Mouse (Mus musculus): ENCODE measurements around the gene Msx1. TPM values are rescaled to one million over a fixed set of nuclear protein-coding genes. Genes with fewer than 3 reads are reported as not detected.

Msx1 gene
- polyA plus RNA-seq, 1 experiment from 2014 or later = 6.5 TPM

DNA sequence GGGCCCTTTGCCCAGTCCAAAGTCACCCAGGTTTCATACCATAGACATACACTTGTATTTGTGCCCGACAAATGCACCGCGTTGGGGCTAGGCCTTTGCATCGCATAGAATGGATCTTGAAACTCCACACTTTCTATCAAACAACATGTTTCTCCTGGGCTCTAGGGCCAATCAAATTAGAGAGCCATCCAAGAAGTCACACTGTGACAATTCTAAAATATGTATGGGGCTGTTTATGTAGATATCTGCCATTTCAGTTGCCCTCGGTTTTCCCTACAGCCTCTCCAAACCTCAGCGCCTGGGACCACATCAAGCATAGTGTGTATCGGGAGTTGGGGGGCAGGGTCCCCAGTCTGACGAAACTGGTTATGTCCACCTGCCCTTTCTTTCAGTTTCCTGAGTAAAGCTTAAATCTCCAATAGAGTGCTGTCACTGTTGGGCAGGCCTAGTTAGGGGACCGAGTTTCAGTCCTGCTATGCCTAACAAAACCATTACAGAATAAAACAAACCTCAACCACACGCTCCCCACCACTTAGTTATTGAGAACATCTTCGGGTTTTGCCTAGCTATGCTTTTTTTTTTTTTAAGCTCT is 2.2 kb downstream of the Msx1 start:
- peak overlapping the region; percentile 72 for H3K4me3 ChIP-seq (ENCODE audit: low read length)
- H3K4me2 ChIP-seq (ENCODE audit: low read depth, low read length) = peak overlapping the region; percentile 96
- no peak overlapping the region for H3K9ac ChIP-seq (ENCODE audit: low read length)
- no peak for ATAC-seq (replicated peaks; ENCODE audit: extremely low read depth, insufficient read depth, low FRiP score)
- H3K27me3 ChIP-seq (ENCODE audit: control insufficient read depth, insufficient read depth, low read length) = peaks cover 96% of the 10 kb centered on the region
- H3K9me3 ChIP-seq (replicated peaks; ENCODE audit: control insufficient read depth, low read length) = no peaks in the 10 kb centered on the region
- H3K4me1 ChIP-seq (ENCODE audit: control insufficient read depth, insufficient read depth, low read length) = peaks cover 11% of the 10 kb centered on the region
- no peak overlapping the region for H3K27ac ChIP-seq (ENCODE audit: low read length)
- 28% methylated on average over 11 of the region's 11 CpGs for WGBS
- H3K36me3 ChIP-seq (ENCODE audit: control insufficient read depth, insufficient read depth) = no peaks in the 10 kb centered on the region

DNA sequence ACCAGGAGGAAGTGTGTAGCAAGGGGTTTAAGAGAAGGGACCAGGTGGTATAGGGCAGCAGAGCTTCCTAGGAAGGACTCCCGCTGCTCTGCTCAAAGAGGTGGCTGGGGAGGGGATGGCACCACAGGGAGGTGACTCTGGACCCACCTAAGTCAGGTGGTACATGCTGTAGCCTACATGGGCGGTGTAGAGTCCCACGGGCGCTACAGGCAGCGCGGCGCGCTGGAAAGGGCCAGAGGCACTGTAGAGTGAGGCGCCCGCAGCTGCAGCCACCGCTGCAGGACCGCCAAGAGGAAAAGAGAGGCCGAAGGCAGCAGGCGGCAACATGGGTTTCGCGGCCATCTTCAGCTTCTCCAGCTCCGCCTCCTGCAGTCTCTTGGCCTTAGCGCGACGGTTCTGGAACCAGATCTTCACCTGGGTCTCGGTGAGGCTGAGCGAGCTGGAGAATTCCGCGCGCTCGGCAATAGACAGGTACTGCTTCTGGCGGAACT is 3.2 kb downstream of the Msx1 start:
- H3K4me1 ChIP-seq (ENCODE audit: control insufficient read depth, insufficient read depth, low read length) = peaks cover 14% of the 10 kb centered on the region
- no peaks in the 10 kb centered on the region for H3K36me3 ChIP-seq (ENCODE audit: control insufficient read depth, insufficient read depth)
- no peak overlapping the region for H3K4me2 ChIP-seq (ENCODE audit: low read depth, low read length)
- H3K4me3 ChIP-seq (ENCODE audit: low read length) = peak overlapping the region; percentile 10
- H3K9me3 ChIP-seq (replicated peaks; ENCODE audit: control insufficient read depth, low read length) = no peaks in the 10 kb centered on the region
- no peak for ATAC-seq (replicated peaks; ENCODE audit: extremely low read depth, insufficient read depth, low FRiP score)
- no peak overlapping the region for H3K27ac ChIP-seq (ENCODE audit: low read length)
- H3K9ac ChIP-seq (ENCODE audit: low read length) = no peak overlapping the region
- WGBS = 10% methylated on average over 27 of the region's 27 CpGs
- H3K27me3 ChIP-seq (ENCODE audit: control insufficient read depth, insufficient read depth, low read length) = peaks cover 96% of the 10 kb centered on the region

DNA sequence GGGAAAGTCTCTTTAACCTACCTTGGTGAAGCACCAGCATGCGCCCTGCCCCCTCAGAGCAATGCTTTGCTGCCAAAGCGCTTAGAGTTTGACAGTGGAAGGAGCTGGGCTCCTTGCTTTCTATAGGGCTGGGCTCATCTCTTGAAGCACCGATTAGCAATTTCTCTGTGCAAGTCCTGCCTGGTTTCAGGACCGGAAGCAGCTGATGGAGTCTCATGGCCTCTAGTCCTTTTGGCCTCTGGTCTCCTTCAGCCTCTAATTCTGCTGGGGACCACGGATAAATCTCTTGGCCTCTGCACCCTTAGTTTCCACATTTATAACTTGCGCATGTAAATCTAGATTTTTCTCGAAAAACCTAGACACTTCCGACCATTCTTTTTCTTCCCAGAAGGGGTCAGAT is 3.7 kb downstream of the Msx1 start:
- peaks cover 96% of the 10 kb centered on the region for H3K27me3 ChIP-seq (ENCODE audit: control insufficient read depth, insufficient read depth, low read length)
- no peak overlapping the region for H3K27ac ChIP-seq (ENCODE audit: low read length)
- peaks cover 14% of the 10 kb centered on the region for H3K4me1 ChIP-seq (ENCODE audit: control insufficient read depth, insufficient read depth, low read length)
- H3K9me3 ChIP-seq (replicated peaks; ENCODE audit: control insufficient read depth, low read length) = no peaks in the 10 kb centered on the region
- H3K36me3 ChIP-seq (ENCODE audit: control insufficient read depth, insufficient read depth) = no peaks in the 10 kb centered on the region
- no peak overlapping the region for H3K4me3 ChIP-seq (ENCODE audit: low read length)
- no peak overlapping the region for H3K4me2 ChIP-seq (ENCODE audit: low read depth, low read length)
- H3K9ac ChIP-seq (ENCODE audit: low read length) = no peak overlapping the region
- no peak for ATAC-seq (replicated peaks; ENCODE audit: extremely low read depth, insufficient read depth, low FRiP score)
- WGBS = 42% methylated on average over 8 of the region's 8 CpGs

DNA sequence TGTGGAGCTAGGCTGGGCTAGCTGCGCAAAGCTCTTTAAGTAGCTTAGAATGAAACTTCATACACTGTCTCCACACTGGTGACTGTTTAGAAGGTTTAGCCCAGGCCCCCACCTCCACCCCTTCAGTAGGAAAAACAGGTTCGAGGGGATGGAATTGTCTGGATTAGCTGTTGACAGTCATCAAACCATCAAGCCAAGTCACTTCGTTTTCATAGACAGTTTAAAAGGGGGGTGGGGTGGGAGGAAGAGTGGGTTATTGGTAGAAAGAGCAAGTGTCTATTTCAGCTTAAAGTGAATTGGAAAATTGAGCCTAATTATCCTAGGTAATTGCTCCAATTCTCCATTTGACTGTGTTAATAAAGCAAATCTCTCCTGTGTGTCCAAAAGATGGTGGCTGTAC is 4.4 kb downstream of the Msx1 start:
- no peak for ATAC-seq (replicated peaks; ENCODE audit: extremely low read depth, insufficient read depth, low FRiP score)
- Histone ChIP-seq H3K4me3 (ENCODE audit: low read length) (no peak overlapping the region), H3K36me3 (ENCODE audit: control insufficient read depth, insufficient read depth) (no peaks in the 10 kb centered on the region), H3K27ac (ENCODE audit: low read length) (no peak overlapping the region), H3K4me2 (ENCODE audit: low read depth, low read length) (no peak overlapping the region), H3K9ac (ENCODE audit: low read length) (no peak overlapping the region), H3K4me1 (ENCODE audit: control insufficient read depth, insufficient read depth, low read length) (peaks cover 14% of the 10 kb centered on the region), H3K27me3 (ENCODE audit: control insufficient read depth, insufficient read depth, low read length) (peaks cover 96% of the 10 kb centered on the region), H3K9me3 (replicated peaks; ENCODE audit: control insufficient read depth, low read length) (no peaks in the 10 kb centered on the region)
- WGBS = 21% methylated on average over 3 of the region's 3 CpGs

DNA sequence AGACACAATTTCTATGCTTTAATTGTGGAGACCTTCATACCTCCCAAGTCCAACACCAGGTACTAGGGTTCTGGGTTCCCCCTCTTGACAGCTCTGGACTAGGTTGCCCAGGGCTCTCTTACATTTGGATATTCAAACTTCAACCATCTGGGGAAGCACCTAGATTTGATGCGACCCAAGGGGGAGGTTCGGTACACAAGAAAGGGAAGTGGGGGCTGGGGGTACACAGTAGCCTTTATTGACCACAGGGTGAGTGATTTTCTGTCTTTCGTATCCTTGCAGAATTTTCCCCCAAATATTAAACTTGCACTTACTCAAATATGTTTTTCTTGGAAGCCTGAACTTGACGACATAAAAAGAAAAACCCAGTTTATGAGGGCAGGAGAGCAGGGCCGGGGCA is 4.8 kb downstream of the Msx1 start:
- Histone ChIP-seq H3K4me2 (ENCODE audit: low read depth, low read length) (no peak overlapping the region), H3K36me3 (ENCODE audit: control insufficient read depth, insufficient read depth) (no peaks in the 10 kb centered on the region), H3K27ac (ENCODE audit: low read length) (no peak overlapping the region), H3K27me3 (ENCODE audit: control insufficient read depth, insufficient read depth, low read length) (peaks cover 96% of the 10 kb centered on the region), H3K9me3 (replicated peaks; ENCODE audit: control insufficient read depth, low read length) (no peaks in the 10 kb centered on the region), H3K9ac (ENCODE audit: low read length) (no peak overlapping the region), H3K4me3 (ENCODE audit: low read length) (no peak overlapping the region), H3K4me1 (ENCODE audit: control insufficient read depth, insufficient read depth, low read length) (peaks cover 14% of the 10 kb centered on the region)
- 40% methylated on average over 5 of the region's 5 CpGs for WGBS
- ATAC-seq (replicated peaks; ENCODE audit: extremely low read depth, insufficient read depth, low FRiP score) = no peak

DNA sequence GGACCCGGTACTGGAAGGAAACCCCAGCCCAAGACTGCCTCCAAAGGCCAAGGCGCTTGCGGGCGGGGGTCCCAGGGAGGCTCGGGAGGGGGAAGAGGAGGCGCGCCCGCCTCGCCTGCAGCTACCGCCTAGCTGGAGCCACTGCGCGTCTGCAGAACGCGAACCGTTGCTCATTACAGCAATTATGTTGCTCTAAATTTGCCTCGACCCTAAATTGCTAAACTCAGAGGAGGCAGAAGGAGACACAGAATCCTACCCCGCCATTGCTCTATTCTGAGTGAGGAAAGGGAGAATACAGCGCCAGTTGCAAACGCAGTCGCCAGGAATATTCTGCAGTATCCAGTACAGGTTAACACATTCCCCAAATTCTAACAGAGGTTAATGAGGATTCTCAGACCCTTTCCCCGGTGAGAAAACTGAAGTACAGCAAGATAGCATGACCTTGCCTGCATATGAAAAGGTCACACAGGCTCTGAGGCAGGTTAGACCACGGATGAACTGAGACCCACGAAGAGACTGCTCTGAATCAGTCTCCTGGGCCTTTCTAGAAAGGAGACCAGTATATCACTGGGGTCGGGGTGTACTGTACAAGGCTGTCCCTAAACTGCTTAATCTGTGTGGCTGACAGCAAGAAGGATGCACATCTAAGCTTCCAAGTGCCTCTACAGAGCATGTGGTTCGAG is 5.7 kb downstream of the Msx1 start:
- Histone ChIP-seq H3K36me3 (ENCODE audit: control insufficient read depth, insufficient read depth) (no peaks in the 10 kb centered on the region), H3K9me3 (replicated peaks; ENCODE audit: control insufficient read depth, low read length) (no peaks in the 10 kb centered on the region), H3K4me3 (ENCODE audit: low read length) (no peak overlapping the region), H3K4me2 (ENCODE audit: low read depth, low read length) (no peak overlapping the region), H3K9ac (ENCODE audit: low read length) (no peak overlapping the region), H3K27me3 (ENCODE audit: control insufficient read depth, insufficient read depth, low read length) (peaks cover 96% of the 10 kb centered on the region), H3K4me1 (ENCODE audit: control insufficient read depth, insufficient read depth, low read length) (peaks cover 12% of the 10 kb centered on the region), H3K27ac (ENCODE audit: low read length) (no peak overlapping the region)
- WGBS = 6% methylated on average over 23 of the region's 25 CpGs
- ATAC-seq (replicated peaks; ENCODE audit: extremely low read depth, insufficient read depth, low FRiP score) = no peak

DNA sequence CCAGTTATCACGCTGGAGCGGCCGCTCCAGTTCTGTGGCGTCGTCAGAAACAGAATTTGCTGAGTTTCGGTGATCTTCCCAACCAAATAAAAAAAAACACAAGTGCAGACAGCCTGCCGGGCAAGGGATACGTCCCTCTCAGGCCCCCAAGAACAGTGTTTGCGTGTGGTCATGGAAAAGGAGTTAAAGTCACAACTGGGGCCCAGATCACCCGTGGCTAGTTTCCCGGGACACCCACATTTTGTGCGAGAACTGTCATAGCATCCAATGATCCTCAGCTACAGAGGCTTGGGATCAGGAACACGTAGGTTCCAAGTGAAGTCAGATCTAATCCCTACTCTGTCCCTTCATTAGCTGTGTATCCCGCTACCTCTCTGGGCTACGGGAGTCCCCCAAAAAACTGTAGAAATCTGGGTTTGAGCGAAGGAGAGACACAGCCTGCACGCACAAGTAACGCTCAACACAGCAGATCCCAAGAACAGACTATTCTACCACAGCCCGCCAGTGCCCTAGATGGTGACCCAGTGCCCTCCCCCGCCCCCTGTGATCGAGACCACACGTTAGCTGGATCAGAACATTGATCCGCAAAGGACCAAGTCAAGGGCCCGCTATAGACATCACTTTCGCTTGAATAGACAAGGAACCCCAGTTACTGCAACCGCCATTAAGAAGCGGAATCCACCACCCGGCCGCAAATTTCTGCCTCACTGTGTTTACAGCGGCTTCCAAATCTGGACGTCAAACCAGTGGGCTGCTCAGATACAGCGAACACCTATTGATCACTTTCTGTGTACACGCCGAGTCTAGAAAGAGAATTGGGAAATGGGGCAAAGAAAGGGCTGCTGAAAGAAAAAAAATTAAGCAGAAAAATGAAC is 6.5 kb downstream of the Msx1 start:
- no peak overlapping the region for H3K27ac ChIP-seq (ENCODE audit: low read length)
- peaks cover 4% of the 10 kb centered on the region for H3K4me1 ChIP-seq (ENCODE audit: control insufficient read depth, insufficient read depth, low read length)
- H3K36me3 ChIP-seq (ENCODE audit: control insufficient read depth, insufficient read depth) = no peaks in the 10 kb centered on the region
- no peak overlapping the region for H3K9ac ChIP-seq (ENCODE audit: low read length)
- no peak overlapping the region for H3K4me3 ChIP-seq (ENCODE audit: low read length)
- 5% methylated on average over 34 of the region's 34 CpGs for WGBS
- H3K27me3 ChIP-seq (ENCODE audit: control insufficient read depth, insufficient read depth, low read length) = peaks cover 95% of the 10 kb centered on the region
- H3K9me3 ChIP-seq (replicated peaks; ENCODE audit: control insufficient read depth, low read length) = no peaks in the 10 kb centered on the region
- no peak; the same call in 1 of the 2 replicates for ATAC-seq (replicated peaks; ENCODE audit: extremely low read depth, insufficient read depth, low FRiP score)
- H3K4me2 ChIP-seq (ENCODE audit: low read depth, low read length) = no peak overlapping the region

DNA sequence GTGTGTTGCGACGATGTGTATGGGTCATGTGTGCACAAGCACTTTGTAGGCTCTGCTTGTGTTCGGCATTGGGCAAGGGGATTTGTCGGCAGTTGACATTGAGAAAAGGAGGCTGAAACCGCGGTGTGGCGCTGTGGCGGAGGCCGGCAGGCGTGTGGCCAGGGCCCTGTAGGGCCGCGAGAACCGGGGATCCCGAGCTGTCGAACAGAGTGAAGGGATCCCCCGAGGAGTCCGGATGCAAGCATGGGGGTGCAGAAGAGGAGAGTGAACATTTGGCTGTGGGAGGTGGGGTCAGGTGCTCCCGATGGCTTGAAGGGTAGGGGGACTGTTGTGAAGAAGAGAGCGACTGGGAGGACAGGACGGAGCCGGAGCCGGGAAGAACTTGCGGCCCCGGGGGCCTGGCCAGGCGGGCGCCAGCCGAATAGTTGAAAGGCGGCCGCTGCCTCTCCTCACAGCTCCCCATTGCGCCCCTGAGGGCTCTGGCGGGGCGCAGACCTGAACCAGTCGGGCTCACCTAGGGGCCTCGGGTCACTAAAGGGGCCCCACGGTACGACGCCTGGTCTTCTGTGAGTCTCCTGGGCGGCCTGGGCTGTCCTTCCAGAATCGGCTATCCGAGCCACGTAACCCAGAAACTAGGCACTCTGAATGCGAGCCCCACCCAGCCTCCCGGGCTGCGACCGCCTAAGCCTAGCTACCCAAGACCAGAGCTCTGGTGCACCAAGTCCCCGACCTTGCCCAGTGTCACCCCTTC is 7.3 kb downstream of the Msx1 start:
- Histone ChIP-seq H3K36me3 (ENCODE audit: control insufficient read depth, insufficient read depth) (no peaks in the 10 kb centered on the region), H3K4me3 (ENCODE audit: low read length) (peak overlapping the region; percentile 16; the same call in 1 of the 2 replicates), H3K9me3 (replicated peaks; ENCODE audit: control insufficient read depth, low read length) (no peaks in the 10 kb centered on the region), H3K9ac (ENCODE audit: low read length) (no peak overlapping the region), H3K27ac (ENCODE audit: low read length) (no peak overlapping the region), H3K27me3 (ENCODE audit: control insufficient read depth, insufficient read depth, low read length) (peaks cover 88% of the 10 kb centered on the region), H3K4me2 (ENCODE audit: low read depth, low read length) (peak overlapping the region; percentile 41), H3K4me1 (ENCODE audit: control insufficient read depth, insufficient read depth, low read length) (peaks cover 4% of the 10 kb centered on the region; the same call in 1 of the 2 replicates)
- no peak; the same call in 1 of the 2 replicates for ATAC-seq (replicated peaks; ENCODE audit: extremely low read depth, insufficient read depth, low FRiP score)
- WGBS = 2% methylated on average over 46 of the region's 46 CpGs

All from heart, embryonic 16.5 days (tissue).